Mouse (Mus musculus): ENCODE data around the gene Ache. TPM values are rescaled to one million over a fixed set of nuclear protein-coding genes. Genes with fewer than 3 reads are reported as not detected.

Gene Ache
- polyA plus RNA-seq, 1 experiment = 97.1 TPM

DNA sequence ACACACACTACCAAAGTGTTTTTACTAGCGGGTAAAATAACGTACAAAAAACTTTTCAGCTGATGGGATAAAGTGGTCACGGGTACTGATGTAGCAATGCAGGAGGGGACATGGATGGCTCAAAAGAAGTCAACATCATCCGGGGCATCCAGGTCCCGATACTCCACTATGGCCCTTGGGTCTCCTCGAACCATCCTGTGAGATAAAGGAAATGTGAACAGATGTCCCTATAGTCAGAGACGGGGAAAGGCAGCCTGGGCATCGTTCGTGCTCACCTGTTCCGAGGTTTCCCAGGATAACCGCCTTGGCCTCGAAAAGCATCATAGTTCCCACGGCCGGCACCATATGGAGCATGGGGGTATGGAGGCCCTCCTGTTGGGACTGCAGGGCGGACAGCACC lies 8.4 kb downstream of the Ache start:
- Histone ChIP-seq H3K4me1 (replicated peaks; ENCODE audit: control insufficient read depth, insufficient read depth, low read length) (peaks cover 17% of the 10 kb centered on the region), H3K27ac (ENCODE audit: control insufficient read depth, insufficient read depth, low read length) (no peak overlapping the region), H3K4me3 (ENCODE audit: control insufficient read depth, insufficient read depth, low read length) (no peak overlapping the region), H3K36me3 (ENCODE audit: control insufficient read depth, insufficient read depth, low read length) (peaks cover 53% of the 10 kb centered on the region), H3K27me3 (ENCODE audit: control insufficient read depth, insufficient read depth, low read length) (no peaks in the 10 kb centered on the region; the same call in 1 of the 2 replicates)
- DNase-seq = no peak
- TF ChIP-seq CTCF (IDR thresholded peaks at IDR 0.05; ENCODE audit: borderline replicate concordance, control insufficient read depth, extremely low read depth, insufficient read depth, low read length, poor library complexity) = no peak
- WGBS = 95% methylated on average over 15 of the region's 15 CpGs

DNA sequence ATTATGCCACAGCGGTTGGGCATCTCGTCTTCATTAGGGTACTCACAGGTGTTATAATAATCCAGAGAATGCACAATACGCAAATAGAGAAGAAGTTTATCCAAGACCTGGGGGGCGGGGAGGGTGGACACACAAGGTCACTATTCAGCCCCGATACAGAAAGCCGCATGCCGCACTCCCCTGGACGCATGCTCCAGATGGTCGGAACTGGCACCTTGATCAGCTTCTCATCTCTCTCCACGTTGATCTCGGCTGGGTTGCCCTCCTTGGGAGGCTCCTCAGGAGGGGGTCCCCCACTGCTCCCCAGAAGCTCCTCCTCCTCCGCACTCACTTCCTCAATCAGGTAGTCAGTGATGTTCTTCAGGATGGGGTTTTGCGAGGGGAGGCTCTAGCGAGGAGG lies 9.8 kb downstream of the Ache start:
- no peak for DNase-seq
- H3K36me3 ChIP-seq (ENCODE audit: control insufficient read depth, insufficient read depth, low read length) = peaks cover 67% of the 10 kb centered on the region
- TF ChIP-seq CTCF (IDR thresholded peaks at IDR 0.05; ENCODE audit: borderline replicate concordance, control insufficient read depth, extremely low read depth, insufficient read depth, low read length, poor library complexity) = no peak
- no peak for TF ChIP-seq POLR2A (IDR thresholded peaks at IDR 0.05; ENCODE audit: control insufficient read depth, extremely low read depth, insufficient read depth, low read length, poor library complexity)
- no peak overlapping the region for H3K4me3 ChIP-seq (ENCODE audit: control insufficient read depth, insufficient read depth, low read length)
- H3K27ac ChIP-seq (ENCODE audit: control insufficient read depth, insufficient read depth, low read length) = no peak overlapping the region
- no peaks in the 10 kb centered on the region; the same call in 1 of the 2 replicates for H3K27me3 ChIP-seq (ENCODE audit: control insufficient read depth, insufficient read depth, low read length)
- peaks cover 17% of the 10 kb centered on the region for H3K4me1 ChIP-seq (replicated peaks; ENCODE audit: control insufficient read depth, insufficient read depth, low read length)
- 93% methylated on average over 14 of the region's 14 CpGs for WGBS

DNA sequence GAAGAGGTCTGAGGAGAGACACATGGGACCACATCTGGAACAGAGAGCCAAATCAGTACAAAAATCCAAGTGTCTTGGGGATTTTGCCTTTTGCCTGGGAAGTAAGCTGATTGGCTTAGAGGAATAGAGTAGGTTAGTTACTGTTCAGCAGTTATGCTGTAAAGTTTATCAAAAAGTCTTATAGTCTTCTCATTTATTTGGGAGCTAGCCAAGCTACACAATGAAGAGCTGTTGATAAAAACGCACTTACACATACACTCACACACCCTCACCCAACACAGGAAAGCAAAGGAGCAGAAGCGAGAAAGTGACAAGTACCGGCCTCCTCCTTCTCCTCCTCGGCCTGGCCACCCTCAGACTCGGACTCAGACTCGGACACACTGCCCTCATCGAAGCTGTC lies 11.9 kb downstream of the Ache start:
- H3K27ac ChIP-seq (ENCODE audit: control insufficient read depth, insufficient read depth, low read length) = no peak overlapping the region
- 91% methylated on average over 7 of the region's 7 CpGs for WGBS
- TF ChIP-seq POLR2A (IDR thresholded peaks at IDR 0.05; ENCODE audit: control insufficient read depth, extremely low read depth, insufficient read depth, low read length, poor library complexity) = no peak
- TF ChIP-seq CTCF (IDR thresholded peaks at IDR 0.05; ENCODE audit: borderline replicate concordance, control insufficient read depth, extremely low read depth, insufficient read depth, low read length, poor library complexity) = no peak
- H3K4me1 ChIP-seq (replicated peaks; ENCODE audit: control insufficient read depth, insufficient read depth, low read length) = peaks cover 5% of the 10 kb centered on the region
- no peak overlapping the region for H3K4me3 ChIP-seq (ENCODE audit: control insufficient read depth, insufficient read depth, low read length)
- DNase-seq = no peak
- H3K36me3 ChIP-seq (ENCODE audit: control insufficient read depth, insufficient read depth, low read length) = peaks cover 86% of the 10 kb centered on the region
- no peaks in the 10 kb centered on the region; the same call in 1 of the 2 replicates for H3K27me3 ChIP-seq (ENCODE audit: control insufficient read depth, insufficient read depth, low read length)

DNA sequence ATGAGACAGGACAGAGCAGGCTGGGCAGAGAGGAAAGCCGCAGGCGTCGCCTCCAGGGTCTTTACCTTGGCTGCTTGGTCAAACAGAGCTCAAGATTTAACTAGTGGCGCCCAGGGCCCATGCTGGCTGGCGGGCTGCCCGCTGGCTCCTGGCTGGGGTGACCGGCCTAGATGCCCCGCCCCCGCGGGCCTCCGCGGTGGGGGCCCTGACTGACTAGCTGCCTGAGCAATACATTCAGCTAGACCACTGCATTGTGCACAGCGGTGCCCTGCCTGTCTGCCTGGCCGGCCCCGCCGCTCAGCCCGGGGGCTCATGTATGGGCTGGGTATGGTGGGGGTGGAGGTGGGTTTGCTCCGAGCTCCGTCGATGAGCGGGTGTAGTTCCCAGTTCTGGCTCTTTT lies 13.9 kb downstream of the Ache start:
- Histone ChIP-seq H3K27me3 (ENCODE audit: control insufficient read depth, insufficient read depth, low read length) (no peaks in the 10 kb centered on the region; the same call in 1 of the 2 replicates), H3K27ac (ENCODE audit: control insufficient read depth, insufficient read depth, low read length) (no peak overlapping the region), H3K4me3 (ENCODE audit: control insufficient read depth, insufficient read depth, low read length) (no peak overlapping the region), H3K36me3 (ENCODE audit: control insufficient read depth, insufficient read depth, low read length) (peaks cover 77% of the 10 kb centered on the region), H3K4me1 (replicated peaks; ENCODE audit: control insufficient read depth, insufficient read depth, low read length) (peaks cover 10% of the 10 kb centered on the region)
- 98% methylated on average over 21 of the region's 21 CpGs for WGBS
- no peak for DNase-seq
- TF ChIP-seq CTCF (IDR thresholded peaks at IDR 0.05; ENCODE audit: borderline replicate concordance, control insufficient read depth, extremely low read depth, insufficient read depth, low read length, poor library complexity) (no peak), POLR2A (IDR thresholded peaks at IDR 0.05; ENCODE audit: control insufficient read depth, extremely low read depth, insufficient read depth, low read length, poor library complexity) (no peak)

DNA sequence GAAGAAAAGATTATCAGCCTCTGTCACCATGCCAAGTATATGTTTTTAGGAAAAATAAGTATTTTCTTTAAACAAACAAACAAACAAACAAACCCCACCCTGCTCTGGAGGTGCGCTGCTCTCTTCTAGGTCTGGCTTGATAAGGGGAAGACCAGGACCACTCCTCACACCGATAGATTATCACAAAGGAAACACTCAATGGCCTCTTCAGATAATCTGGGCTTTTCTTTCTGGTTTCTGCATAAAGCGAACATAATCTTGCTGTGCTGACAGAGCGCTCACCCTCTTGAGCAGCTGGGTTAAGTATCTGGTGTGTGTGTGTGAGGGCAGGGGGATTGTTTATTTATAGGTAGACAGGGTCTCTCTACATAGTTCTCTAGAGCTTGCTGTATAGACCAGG lies 16.3 kb downstream of the Ache start:
- Histone ChIP-seq H3K27ac (ENCODE audit: control insufficient read depth, insufficient read depth, low read length) (no peak overlapping the region), H3K4me3 (ENCODE audit: control insufficient read depth, insufficient read depth, low read length) (no peak overlapping the region), H3K4me1 (replicated peaks; ENCODE audit: control insufficient read depth, insufficient read depth, low read length) (peaks cover 11% of the 10 kb centered on the region), H3K36me3 (ENCODE audit: control insufficient read depth, insufficient read depth, low read length) (peaks cover 54% of the 10 kb centered on the region), H3K27me3 (ENCODE audit: control insufficient read depth, insufficient read depth, low read length) (no peaks in the 10 kb centered on the region)
- DNase-seq = no peak
- TF ChIP-seq CTCF (IDR thresholded peaks at IDR 0.05; ENCODE audit: borderline replicate concordance, control insufficient read depth, extremely low read depth, insufficient read depth, low read length, poor library complexity) (no peak), POLR2A (IDR thresholded peaks at IDR 0.05; ENCODE audit: control insufficient read depth, extremely low read depth, insufficient read depth, low read length, poor library complexity) (no peak)
- whole genome bisulfite sequencing = 98% methylated on average over 4 of the region's 4 CpGs

DNA sequence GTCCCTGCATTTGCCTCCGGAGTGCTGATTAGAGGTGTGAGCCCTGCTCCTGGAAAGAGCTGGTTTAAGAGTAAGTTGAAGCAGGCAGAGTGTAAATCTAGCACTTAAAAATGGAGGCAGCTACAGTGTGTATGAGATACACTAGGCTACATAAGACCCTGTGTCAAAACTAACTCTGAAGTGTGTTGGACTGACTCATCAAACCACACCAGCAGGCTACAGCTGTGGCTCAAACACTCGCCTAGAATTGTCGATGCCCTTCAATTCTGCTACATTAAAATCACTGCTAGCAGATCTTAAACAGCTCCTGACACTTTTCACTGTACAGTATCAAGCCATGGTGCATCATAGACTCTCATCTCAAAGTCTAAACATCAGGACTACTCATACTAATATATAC lies 16.8 kb downstream of the Ache start:
- no peaks in the 10 kb centered on the region for H3K27me3 ChIP-seq (ENCODE audit: control insufficient read depth, insufficient read depth, low read length)
- peaks cover 48% of the 10 kb centered on the region for H3K36me3 ChIP-seq (ENCODE audit: control insufficient read depth, insufficient read depth, low read length)
- TF ChIP-seq CTCF (IDR thresholded peaks at IDR 0.05; ENCODE audit: borderline replicate concordance, control insufficient read depth, extremely low read depth, insufficient read depth, low read length, poor library complexity) (no peak), POLR2A (IDR thresholded peaks at IDR 0.05; ENCODE audit: control insufficient read depth, extremely low read depth, insufficient read depth, low read length, poor library complexity) (no peak)
- H3K27ac ChIP-seq (ENCODE audit: control insufficient read depth, insufficient read depth, low read length) = no peak overlapping the region
- H3K4me1 ChIP-seq (replicated peaks; ENCODE audit: control insufficient read depth, insufficient read depth, low read length) = peaks cover 11% of the 10 kb centered on the region
- no peak overlapping the region for H3K4me3 ChIP-seq (ENCODE audit: control insufficient read depth, insufficient read depth, low read length)
- no peak for DNase-seq
- WGBS = 69% methylated on average over 3 of the region's 3 CpGs

DNA sequence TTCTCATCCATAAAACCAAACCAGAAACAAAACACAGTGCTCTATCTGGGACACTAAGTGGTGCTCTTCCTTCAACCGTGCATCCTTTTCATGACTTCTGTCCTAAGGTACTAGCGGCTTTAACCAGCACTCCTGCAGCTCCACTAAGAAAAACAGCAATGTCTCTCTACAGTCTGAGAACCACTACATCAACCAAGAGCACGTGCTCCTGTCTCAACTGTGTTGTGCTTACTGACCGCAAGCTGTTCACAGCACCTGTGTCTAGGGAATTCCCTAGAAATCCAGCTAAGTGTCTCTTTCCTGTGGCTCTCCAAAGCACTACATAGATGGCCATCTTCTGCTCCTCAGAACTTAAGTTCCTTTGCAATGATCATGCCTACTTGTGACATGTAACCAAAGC lies 17.5 kb downstream of the Ache start:
- Histone ChIP-seq H3K36me3 (ENCODE audit: control insufficient read depth, insufficient read depth, low read length) (peaks cover 42% of the 10 kb centered on the region), H3K4me1 (replicated peaks; ENCODE audit: control insufficient read depth, insufficient read depth, low read length) (peaks cover 11% of the 10 kb centered on the region), H3K27ac (ENCODE audit: control insufficient read depth, insufficient read depth, low read length) (no peak overlapping the region), H3K4me3 (ENCODE audit: control insufficient read depth, insufficient read depth, low read length) (no peak overlapping the region), H3K27me3 (ENCODE audit: control insufficient read depth, insufficient read depth, low read length) (no peaks in the 10 kb centered on the region)
- TF ChIP-seq CTCF (IDR thresholded peaks at IDR 0.05; ENCODE audit: borderline replicate concordance, control insufficient read depth, extremely low read depth, insufficient read depth, low read length, poor library complexity) (no peak), POLR2A (IDR thresholded peaks at IDR 0.05; ENCODE audit: control insufficient read depth, extremely low read depth, insufficient read depth, low read length, poor library complexity) (no peak)
- WGBS = 71% methylated on average over 4 of the region's 4 CpGs
- DNase-seq = no peak
